Mouse (Mus musculus) brown adipose tissue, adult 24 weeks (tissue): ENCODE results near the gene Stoml1. TPM values are rescaled to one million over a fixed set of nuclear protein-coding genes. Genes with fewer than 3 reads are reported as not detected.
A peak's percentile ranks its signal among the peaks of the same experiment; 100 is the strongest.

Experiments
- H3K27ac ChIP-seq: fragments of 200-500 bp; replicated peaks from 2 replicates; pipeline ENCODE4 v1.5.1; 2012; ENCODE audit warnings: low read depth, mild to moderate bottlenecking, low read length
- H3K4me1 ChIP-seq: fragments of 200-500 bp; 2 replicates; pipeline ENCODE4 v1.6.1; 2012; ENCODE audit warnings: low read length, mixed read lengths; ENCODE audit not compliant: control insufficient read depth, insufficient read depth, insufficient read length
- H3K4me3 ChIP-seq: fragments of 200-500 bp; 2 replicates; pipeline ENCODE4 v1.5.1; 2012; ENCODE audit warnings: low read depth, mild to moderate bottlenecking, low read length, moderate library complexity; ENCODE audit not compliant: insufficient read depth
- polyA plus RNA-seq: library from polyadenylated mRNA; stranded (reverse); fragments of >200 nt; gene quantifications from 2 replicates; pipeline ENCODE4 v1.2.4, GENCODE M21; 2012; ENCODE audit not compliant: missing spikeins, insufficient read depth, insufficient read length

Gene Stoml1
- polyA plus RNA-seq, 1 experiment, result 7.9 TPM

DNA sequence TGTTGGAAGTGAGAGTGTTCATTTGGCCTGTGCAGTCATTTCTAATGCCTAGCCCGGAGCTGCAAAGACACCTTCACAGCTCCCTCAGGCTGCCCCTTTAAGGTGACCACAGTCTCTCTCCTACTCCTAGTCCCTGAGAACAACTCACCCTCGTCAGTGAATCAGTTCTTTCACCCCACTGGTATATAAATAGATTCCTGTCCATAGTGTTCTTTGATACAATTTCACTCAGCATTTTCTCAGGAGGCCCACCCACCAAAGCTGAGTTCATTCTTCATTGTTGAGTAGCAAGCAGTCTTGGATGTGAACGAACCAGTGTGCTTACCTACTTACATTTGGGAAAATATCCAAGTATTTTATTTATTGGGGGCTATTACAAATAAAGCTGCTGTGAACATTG, 21.7 kb downstream of the Stoml1 start:
- Histone ChIP-seq H3K4me3 (no peak overlapping the region), H3K27ac (peak overlapping the region; percentile 71)

DNA sequence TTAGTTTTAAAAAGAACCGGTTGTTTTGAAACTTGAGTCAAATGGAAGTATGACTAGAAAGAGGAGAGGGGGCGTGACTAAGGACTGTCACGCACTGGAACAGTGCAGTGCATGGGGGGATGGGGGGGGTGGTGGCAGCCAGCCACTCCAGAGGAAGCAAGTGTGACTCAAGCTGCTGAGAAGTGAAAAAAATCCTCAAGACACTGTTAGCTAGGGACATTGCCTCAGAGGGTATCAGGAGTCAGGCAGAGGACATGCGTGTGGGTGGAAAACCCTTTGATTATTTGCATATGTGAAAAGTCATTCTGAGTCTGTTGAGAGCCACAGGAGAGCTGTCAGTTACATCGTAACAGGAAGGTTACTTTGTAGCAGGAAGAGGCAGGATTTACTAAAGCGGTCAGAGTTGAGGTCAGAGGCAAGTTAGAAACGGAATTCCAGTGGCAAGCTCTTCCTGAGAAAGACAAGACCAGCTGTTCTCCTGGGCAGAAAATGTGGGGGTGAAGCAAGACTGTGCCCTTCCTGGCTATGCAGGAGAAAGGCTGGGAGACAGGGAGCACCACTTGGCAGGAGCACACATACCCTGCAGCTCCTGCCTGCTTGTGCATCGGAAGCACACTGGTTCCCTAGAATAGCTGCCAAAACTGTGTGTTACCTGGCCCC, 22.3 kb downstream of the Stoml1 start:
- peak overlapping the region; percentile 22 for H3K4me3 ChIP-seq
- H3K27ac ChIP-seq, result peak overlapping the region; percentile 71
- H3K4me1 ChIP-seq, result peaks cover 19% of the 10 kb centered on the region

More for the DNA sequence above, 21.7 kb downstream of the Stoml1 start:
- H3K4me1 ChIP-seq, result peaks cover 19% of the 10 kb centered on the region

DNA sequence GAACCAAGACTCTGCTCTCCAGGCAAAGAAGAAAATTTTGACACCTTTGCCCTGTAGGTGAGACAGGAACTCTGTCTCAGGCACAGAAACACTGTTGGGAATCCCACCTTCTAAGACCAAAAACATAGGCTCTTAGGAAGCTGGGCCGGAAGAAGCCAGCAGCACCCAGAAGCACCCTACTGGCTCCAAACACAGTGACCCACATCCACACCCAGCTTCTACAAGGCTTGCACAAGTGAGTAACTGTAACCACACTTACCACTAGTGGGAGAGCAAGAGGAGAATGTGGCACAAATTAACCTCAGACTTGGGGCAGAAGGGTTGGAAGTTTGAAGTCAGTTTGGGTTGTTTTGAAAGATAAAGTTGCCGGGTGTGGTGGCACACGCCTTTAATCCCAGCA, 22.8 kb downstream of the Stoml1 start:
- Histone ChIP-seq H3K4me3 (peak overlapping the region; percentile 22; the same call in 1 of the 2 replicates), H3K4me1 (peaks cover 19% of the 10 kb centered on the region), H3K27ac (peak overlapping the region; percentile 71)

DNA sequence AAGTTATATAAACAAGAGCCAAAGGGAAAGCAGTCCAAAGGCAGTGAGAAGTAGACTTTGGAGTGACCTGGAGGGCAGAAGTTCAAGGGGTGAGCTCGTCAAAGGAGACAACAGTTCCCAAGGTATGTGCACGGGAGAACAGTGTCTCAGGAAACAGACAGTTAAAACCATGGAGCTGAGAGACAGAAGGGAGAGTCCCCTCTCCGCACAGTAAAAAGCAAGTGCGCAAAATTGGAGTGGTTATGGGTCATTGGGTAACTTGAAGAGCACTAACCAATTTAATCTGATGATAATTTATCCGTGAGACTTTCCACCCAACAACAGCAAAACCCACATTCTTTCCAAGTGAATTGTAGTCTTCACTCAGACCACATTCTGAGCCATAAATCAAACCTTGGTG, 23.4 kb downstream of the Stoml1 start:
- H3K4me3 ChIP-seq, result no peak overlapping the region
- peak overlapping the region; percentile 71 for H3K27ac ChIP-seq
- peaks cover 19% of the 10 kb centered on the region for H3K4me1 ChIP-seq

DNA sequence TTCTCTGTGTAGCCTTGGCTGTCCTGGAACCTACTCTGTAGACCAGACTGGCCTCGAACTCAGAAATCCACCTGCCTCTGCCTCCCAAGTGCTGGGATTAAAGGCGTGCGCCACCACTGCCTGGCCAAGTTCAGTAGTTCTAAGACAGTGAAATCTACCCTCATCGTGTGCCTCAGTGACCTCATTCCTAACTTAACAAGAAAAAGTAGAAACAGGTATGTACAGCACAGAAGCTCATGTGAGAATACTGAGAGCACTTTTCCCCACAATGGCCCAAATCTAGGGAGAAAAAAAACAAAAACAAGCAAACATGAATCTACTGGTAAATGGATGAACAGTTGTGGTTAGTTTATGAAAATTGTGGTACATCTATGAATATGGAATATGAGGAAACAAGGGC, 25.3 kb downstream of the Stoml1 start:
- no peak overlapping the region for H3K4me3 ChIP-seq
- peaks cover 14% of the 10 kb centered on the region for H3K4me1 ChIP-seq
- H3K27ac ChIP-seq, result no peak overlapping the region

DNA sequence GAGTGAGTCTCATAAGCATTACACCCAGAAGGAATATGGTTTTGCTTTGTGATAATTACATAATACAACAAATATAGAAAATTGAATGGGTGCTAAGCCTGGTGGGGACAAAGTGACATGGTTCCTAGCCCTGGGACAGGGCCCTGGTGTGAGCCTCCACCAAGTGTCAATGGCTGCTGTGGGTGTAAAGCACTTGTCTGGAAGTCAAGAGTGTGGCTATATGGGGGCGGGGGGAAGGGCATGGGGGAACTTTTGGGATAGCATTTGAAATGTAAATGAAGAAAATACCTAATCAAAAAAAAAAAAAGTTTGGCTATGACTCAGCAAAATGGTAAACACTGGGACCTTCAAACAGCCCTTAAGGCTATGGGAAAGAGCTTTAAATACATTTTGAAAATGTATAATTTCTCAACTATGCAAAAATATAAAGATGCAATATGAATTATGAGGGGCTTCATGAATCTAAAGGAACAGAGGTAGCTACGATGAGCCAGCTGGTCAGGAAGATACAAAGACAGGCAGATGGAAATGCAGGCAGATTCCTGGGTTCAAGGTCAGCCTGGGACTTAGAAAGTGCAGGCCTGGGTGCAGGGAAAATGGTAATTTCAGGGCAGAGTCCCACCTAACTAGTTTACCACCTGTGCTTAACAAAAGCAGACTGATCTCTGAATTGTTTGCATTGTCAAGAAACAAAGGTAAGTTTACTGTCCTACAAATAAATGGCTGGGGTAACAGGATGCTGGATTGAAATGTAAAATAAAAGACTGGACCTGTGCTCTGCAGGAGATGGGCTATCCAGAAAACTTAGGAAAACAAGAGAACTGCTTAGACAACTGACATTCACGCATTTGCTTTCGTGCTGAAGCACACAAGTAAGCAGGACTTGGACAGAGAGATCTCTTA, 26.1 kb downstream of the Stoml1 start:
- peaks cover 12% of the 10 kb centered on the region for H3K4me1 ChIP-seq
- no peak overlapping the region for H3K4me3 ChIP-seq
- H3K27ac ChIP-seq, result no peak overlapping the region

DNA sequence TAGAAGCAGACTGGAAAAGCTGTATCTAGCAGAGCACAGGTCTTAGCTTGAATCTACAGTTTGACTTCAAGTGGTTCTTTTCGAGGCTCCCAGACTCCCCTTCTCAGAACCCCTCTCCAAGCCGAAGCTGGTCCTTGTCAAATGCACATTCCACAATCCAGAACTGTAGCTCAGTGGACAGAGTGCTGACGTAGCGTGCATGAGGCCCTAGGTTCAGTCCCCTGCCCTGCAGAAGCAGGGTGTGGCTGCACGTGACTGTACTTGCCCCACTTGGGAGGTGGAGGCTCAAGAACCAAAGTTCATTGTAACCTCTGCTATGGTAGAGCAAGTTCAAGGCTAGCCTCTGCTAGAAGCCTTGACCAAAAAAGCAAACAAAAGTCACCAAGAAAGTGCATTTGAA, 26.8 kb downstream of the Stoml1 start:
- Histone ChIP-seq H3K4me3 (no peak overlapping the region), H3K27ac (no peak overlapping the region), H3K4me1 (peaks cover 8% of the 10 kb centered on the region)

DNA sequence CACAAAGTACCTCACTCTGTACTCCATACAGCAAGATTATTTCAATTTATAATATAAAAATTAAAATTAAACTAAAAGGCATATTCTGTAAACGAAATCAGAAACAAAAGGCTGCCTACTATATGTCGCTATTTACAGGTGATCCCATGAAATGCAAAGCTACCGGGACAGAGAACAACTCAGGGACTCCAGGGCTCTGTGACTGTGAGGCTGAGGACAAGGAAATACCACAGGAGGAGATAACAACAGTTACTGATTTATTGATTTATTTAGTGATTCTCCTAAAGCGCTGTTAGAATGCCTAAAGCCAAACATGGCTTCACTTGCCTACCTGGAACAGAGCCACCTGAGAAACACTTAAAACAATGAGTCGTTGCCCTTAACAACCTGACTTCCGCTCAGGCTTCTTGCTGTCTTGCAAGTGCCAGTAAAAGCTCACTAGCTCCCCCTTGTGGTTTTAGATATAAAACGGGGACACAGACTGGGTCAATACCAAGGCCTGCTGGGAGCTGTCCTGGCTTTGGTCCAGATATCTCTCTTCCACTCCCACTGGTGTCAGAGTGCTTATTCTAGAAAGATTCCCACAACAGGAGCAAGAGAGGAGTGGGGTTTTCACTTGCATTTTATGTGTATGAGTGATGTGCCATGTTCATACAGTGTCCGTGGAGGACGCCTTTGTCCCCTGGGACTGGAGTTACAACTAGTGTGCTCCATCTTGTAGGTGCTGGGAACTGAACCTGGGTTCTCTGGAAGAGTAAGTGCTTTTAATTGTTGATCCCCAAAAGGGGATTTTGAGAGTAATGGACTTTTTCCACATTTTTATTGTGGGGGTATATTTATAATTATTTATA, 27.5 kb downstream of the Stoml1 start:
- H3K27ac ChIP-seq, result no peak overlapping the region
- no peak overlapping the region for H3K4me3 ChIP-seq
- H3K4me1 ChIP-seq, result peaks cover 8% of the 10 kb centered on the region

DNA sequence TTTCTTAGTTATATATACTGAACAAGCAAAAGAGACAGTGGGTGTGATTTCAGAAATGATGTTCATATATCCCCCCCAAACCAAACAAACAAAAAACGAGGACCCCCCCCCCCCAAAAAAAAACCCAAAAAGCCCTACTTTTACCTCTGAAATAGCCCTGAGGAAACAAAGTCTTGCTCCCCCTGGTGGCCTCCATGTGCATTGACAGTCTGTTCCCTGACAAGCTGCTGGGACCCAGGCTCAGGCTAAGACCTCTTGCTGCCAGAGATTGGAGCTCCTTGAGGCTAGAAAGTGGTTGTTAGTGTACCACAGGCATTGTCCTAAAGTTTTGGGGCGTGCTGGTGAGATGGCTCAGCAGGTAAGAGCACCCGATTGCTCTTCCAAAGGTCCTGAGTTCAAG, 28.6 kb downstream of the Stoml1 start:
- no peak overlapping the region for H3K27ac ChIP-seq
- no peak overlapping the region for H3K4me3 ChIP-seq
- no peaks in the 10 kb centered on the region for H3K4me1 ChIP-seq

DNA sequence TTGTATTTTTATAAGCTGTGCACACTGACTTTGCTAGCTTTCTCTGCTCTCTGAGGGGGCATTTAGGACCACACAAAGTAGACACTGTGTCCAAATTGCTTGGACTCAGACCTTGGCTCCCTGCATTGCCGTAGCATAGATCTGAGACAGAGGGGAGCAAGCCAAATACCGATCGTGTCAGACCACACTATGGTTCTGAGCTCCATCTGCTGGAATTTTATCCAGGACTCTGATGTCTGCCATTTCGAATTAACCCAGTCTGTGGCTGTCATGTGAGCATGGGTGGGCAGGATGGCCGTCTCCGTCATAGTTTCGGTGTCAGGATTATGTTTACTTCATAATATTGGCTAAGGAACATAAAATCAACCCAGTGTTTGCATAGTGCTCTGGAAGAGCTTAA, 30.5 kb downstream of the Stoml1 start:
- no peaks in the 10 kb centered on the region for H3K4me1 ChIP-seq
- no peak overlapping the region for H3K27ac ChIP-seq
- no peak overlapping the region for H3K4me3 ChIP-seq

DNA sequence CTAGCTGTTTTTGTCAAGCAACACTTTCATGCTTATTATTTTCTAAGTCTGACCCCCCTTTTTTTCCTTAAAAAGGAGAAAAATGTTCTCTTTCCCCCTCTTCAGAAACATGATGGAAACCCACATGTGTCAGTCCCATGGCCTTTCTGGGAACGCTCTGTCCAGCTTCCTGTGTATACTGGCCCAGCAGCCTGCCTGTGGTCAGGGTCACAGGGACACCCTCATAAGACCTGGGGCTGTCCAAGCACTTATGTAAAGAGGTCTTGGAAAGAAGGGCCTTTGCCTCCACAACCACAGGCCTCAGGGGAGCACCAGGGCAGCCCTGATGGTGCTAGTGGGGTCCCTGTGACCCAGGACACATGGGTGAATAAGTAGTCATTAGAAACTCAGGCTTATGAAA, 36.1 kb downstream of the Stoml1 start:
- Histone ChIP-seq H3K4me3 (no peak overlapping the region), H3K4me1 (no peaks in the 10 kb centered on the region), H3K27ac (no peak overlapping the region)

DNA sequence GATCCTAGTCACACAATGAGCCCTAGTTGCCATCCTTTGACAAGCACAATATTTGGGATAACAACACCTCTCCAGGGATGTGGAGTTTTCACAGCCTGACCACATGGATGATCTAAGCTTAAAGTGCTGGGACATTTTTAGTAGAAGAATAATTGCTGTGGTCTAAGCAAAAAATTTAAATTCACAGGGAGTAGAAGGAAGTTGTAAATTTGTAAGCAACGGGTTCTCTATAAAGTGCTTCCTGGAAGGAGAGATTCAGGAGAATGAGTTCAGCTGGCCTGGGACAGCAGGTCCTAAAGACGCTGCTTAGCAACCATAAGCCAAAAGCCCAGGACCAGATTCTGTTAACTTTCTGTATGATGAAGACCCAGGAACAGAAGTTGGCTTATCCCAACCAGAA, 36.9 kb downstream of the Stoml1 start:
- Histone ChIP-seq H3K27ac (no peak overlapping the region), H3K4me1 (no peaks in the 10 kb centered on the region), H3K4me3 (no peak overlapping the region)

DNA sequence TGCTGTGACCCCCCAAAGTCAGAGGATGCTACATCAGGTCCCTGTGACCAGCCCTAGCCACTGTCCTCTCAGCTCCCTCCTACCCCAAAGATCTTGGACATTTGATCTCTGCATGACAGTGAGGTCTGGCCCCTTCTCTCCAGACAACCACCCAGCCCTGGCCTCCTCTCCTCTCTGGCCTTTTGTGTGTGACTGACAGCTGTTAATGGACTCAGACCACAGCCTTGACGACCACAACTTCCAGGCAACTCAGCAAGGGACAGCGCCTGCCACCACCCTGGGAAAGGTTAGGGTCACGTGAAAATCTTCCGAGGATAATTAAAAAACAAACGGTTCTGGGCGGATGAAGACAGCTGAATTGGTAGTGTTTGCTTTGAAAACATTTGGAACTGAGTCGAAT, 41.6 kb downstream of the Stoml1 start:
- Histone ChIP-seq H3K27ac (no peak overlapping the region), H3K4me3 (no peak overlapping the region), H3K4me1 (no peaks in the 10 kb centered on the region)

DNA sequence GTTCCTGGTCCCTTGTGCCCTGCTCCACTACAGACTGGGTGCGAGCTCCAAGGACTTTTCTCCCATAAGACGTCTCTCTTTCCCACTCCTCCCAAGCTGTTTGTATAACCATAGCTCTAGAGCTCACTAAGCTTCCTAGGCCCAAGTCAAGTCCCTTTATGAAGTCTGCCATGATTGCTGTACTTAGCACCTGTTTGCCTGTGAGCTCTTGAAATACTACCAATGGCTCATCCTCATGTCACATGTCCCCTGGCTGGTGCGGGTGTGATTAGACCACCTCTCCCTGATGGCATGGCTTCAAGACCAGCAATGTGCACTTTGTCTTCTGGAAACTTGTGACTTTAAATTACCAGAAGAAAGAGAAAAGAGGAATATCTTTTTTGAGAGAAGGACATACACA, 42.4 kb downstream of the Stoml1 start:
- Histone ChIP-seq H3K27ac (no peak overlapping the region), H3K4me3 (no peak overlapping the region), H3K4me1 (no peaks in the 10 kb centered on the region)

DNA sequence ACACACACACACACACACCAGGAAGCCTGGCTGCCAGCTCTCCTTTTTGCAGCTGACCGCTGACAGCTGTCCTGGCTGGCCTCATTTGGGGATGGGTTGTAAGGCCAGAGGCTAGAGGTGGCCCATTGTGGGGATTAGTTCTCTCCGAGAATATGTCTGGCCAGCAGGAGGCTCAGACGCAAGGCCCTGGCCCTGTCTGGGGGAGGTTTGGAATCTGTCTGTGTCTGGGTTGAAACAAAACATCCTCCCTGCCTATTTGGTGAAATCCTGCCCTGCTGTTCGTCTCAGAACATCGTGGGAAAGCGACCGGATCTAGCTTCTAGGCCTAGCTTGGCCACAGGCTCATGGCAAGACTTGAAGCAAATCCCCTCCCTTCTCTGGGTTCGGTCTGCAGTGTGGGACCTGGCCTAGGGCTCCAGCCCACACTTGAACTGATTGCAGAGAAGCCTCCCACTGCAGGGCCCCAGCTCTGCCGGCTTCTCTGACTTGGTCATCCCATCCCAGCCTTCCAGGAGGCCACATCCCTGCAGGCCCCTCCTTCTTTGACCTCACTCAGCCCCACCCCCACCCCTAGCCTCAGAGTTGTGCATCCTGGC, 42.9 kb downstream of the Stoml1 start:
- Histone ChIP-seq H3K4me1 (no peaks in the 10 kb centered on the region), H3K4me3 (no peak overlapping the region), H3K27ac (no peak overlapping the region; the same call in 1 of the 2 replicates)
